Mouse (Mus musculus) heart, adult 2 months (tissue): ENCODE results near the gene Urm1. TPM values are rescaled to one million over a fixed set of nuclear protein-coding genes. Genes with fewer than 3 reads are reported as not detected.

Experiments used
- DNase-seq, 2 experiments: peaks; one replicate each; pipeline ENCODE4 v3.0.0; 2021
- H3K27ac ChIP-seq: fragments of 200-600 bp; 2 replicates; pipeline ENCODE4 v1.8.1; 2022
- H3K27me3 ChIP-seq: fragments of 200-500 bp; 2 replicates; pipeline ENCODE4 v1.6.1; 2012; ENCODE audit warnings: mild to moderate bottlenecking, low read length, inconsistent platforms, mixed read lengths; ENCODE audit not compliant: control insufficient read depth, insufficient read depth
- H3K36me3 ChIP-seq: fragments of 200-500 bp; 2 replicates; pipeline ENCODE4 v1.6.1; 2012; ENCODE audit warnings: low read length, inconsistent platforms; ENCODE audit not compliant: control insufficient read depth, insufficient read depth
- H3K4me1 ChIP-seq: fragments of 200-500 bp; 2 replicates; pipeline ENCODE4 v1.6.1; 2011; ENCODE audit warnings: low read length; ENCODE audit not compliant: control insufficient read depth, insufficient read depth
- H3K4me3 ChIP-seq: fragments of 200-600 bp; 2 replicates; pipeline ENCODE4 v1.8.1; 2022
- H3K79me2 ChIP-seq: fragments of 200-500 bp; replicated peaks from 2 replicates; pipeline ENCODE4 v1.6.1; 2012; ENCODE audit warnings: mild to moderate bottlenecking, inconsistent platforms, low read length, moderate library complexity, mixed read lengths; ENCODE audit not compliant: control insufficient read depth, insufficient read depth
- H3K9ac ChIP-seq: fragments of 200-500 bp; 2 replicates; pipeline ENCODE4 v1.6.1; 2012; ENCODE audit warnings: low read depth, mild to moderate bottlenecking, control low read depth, inconsistent platforms, low read length, mixed read lengths
- CTCF ChIP-seq: fragments of 200-600 bp; IDR thresholded peaks from 2 replicates; pipeline ENCODE4 v1.8.1; 2022; ENCODE audit warnings: antibody characterized with exemption, mild to moderate bottlenecking, moderate library complexity
- EP300 ChIP-seq: fragments of 200-500 bp; IDR thresholded peaks from 2 replicates; pipeline ENCODE4 v1.6.1; 2011; ENCODE audit warnings: low read depth, low read length, control low read depth; ENCODE audit not compliant: insufficient read depth
- POLR2A ChIP-seq: fragments of 200-500 bp; IDR thresholded peaks from 2 replicates; pipeline ENCODE4 v1.6.1; 2011; ENCODE audit warnings: mild to moderate bottlenecking, low read depth, low read length, control low read depth; ENCODE audit not compliant: insufficient read depth
- WGBS: fragments of 180-500 bp; shearing (Covaris S2); methylation state at CpG from one replicate; pipeline ENCODE4 v1.1.7; 2018; 5-methylcytosine and 5-hydroxymethylcytosine counted together
- intact Hi-C: fragments of 180-260 bp; cut with DNase I; formaldehyde crosslinking; loops from one replicate; pipeline ENCODE4 v1.15.1; 2025
- polyA plus RNA-seq: library from polyadenylated mRNA; depleted of rRNA; stranded (reverse); fragments of >200 nt; gene quantifications from 2 replicates; pipeline ENCODE4 v1.2.3, GENCODE M21; 2012
- total RNA-seq, 2 experiments: library from RNA; stranded (reverse); gene quantifications; 2 replicates each; pipeline ENCODE4 v1.2.3; 2021

Urm1 gene
- total and polyA plus RNA-seq, 3 experiments = 30.5 to 34.4 (median 31.7) TPM

GRCm38 (mm10) chr2:29843231-29844105, 23.6 kb downstream of the Urm1 start:
- no peaks in the 10 kb centered on the region for H3K27me3 ChIP-seq
- 84% methylated on average over 9 of the region's 9 CpGs for WGBS
- DNase-seq = no peak

GRCm38 (mm10) chr2:29844115-29844514, 24.2 kb downstream of the Urm1 start:
- 93% methylated on average over 2 of the region's 2 CpGs for WGBS
- no peak for DNase-seq
- H3K27me3 ChIP-seq = no peaks in the 10 kb centered on the region

More at GRCm38 (mm10) chr2:29843231-29844105, 23.6 kb downstream of the Urm1 start:
- no peaks in the 10 kb centered on the region for H3K79me2 ChIP-seq
- TF ChIP-seq CTCF = no peak
- no peak for TF ChIP-seq EP300
- TF ChIP-seq POLR2A = no peak
- intact Hi-C loops = no loop called here
- no peaks in the 10 kb centered on the region for H3K36me3 ChIP-seq
- H3K4me1 ChIP-seq = no peaks in the 10 kb centered on the region; the same call in 1 of the 2 replicates
- H3K9ac ChIP-seq = no peak overlapping the region
- no peak overlapping the region for H3K27ac ChIP-seq
- no peak overlapping the region for H3K4me3 ChIP-seq

GRCm38 (mm10) chr2:29844661-29845060, 24.8 kb downstream of the Urm1 start:
- Histone ChIP-seq H3K27ac (no peak overlapping the region), H3K36me3 (no peaks in the 10 kb centered on the region), H3K9ac (no peak overlapping the region), H3K79me2 (no peaks in the 10 kb centered on the region), H3K27me3 (no peaks in the 10 kb centered on the region), H3K4me3 (no peak overlapping the region), H3K4me1 (no peaks in the 10 kb centered on the region; the same call in 1 of the 2 replicates)
- no peak for DNase-seq
- 73% methylated on average over 3 of the region's 3 CpGs for WGBS
- TF ChIP-seq CTCF (no peak), EP300 (no peak), POLR2A (no peak)
- intact Hi-C loops = no loop called here

More at GRCm38 (mm10) chr2:29844115-29844514, 24.2 kb downstream of the Urm1 start:
- H3K4me1 ChIP-seq = no peaks in the 10 kb centered on the region; the same call in 1 of the 2 replicates
- TF ChIP-seq EP300 (no peak), CTCF (no peak), POLR2A (no peak)
- H3K9ac ChIP-seq = no peak overlapping the region
- no peaks in the 10 kb centered on the region for H3K36me3 ChIP-seq
- intact Hi-C loops = no loop called here
- no peak overlapping the region for H3K4me3 ChIP-seq
- H3K27ac ChIP-seq = no peak overlapping the region
- no peaks in the 10 kb centered on the region for H3K79me2 ChIP-seq

- H3K79me2 ChIP-seq = no peaks in the 10 kb centered on the region
- TF ChIP-seq EP300 (no peak), CTCF (no peak), POLR2A (no peak)
- no peaks in the 10 kb centered on the region for H3K27me3 ChIP-seq
- H3K36me3 ChIP-seq = no peaks in the 10 kb centered on the region
- 71% methylated on average over 25 of the region's 25 CpGs for WGBS
- no peak overlapping the region for H3K27ac ChIP-seq
- intact Hi-C loops = no loop called here
- H3K9ac ChIP-seq = no peak overlapping the region
- DNase-seq = no peak
- H3K4me3 ChIP-seq = no peak overlapping the region
- H3K4me1 ChIP-seq = no peaks in the 10 kb centered on the region
Observed at GRCm38 (mm10) chr2:29845636-29846035, 25.8 kb downstream of the Urm1 start.

GRCm38 (mm10) chr2:29846061-29846853, 26.4 kb downstream of the Urm1 start:
- WGBS = 46% methylated on average over 47 of the region's 47 CpGs
- TF ChIP-seq CTCF (no peak), EP300 (no peak), POLR2A (no peak)
- no peaks in the 10 kb centered on the region for H3K27me3 ChIP-seq

More at GRCm38 (mm10) chr2:29846061-29846853, 26.4 kb downstream of the Urm1 start:
- no peak overlapping the region for H3K27ac ChIP-seq
- no peaks in the 10 kb centered on the region for H3K4me1 ChIP-seq
- intact Hi-C loops = no loop called here
- H3K36me3 ChIP-seq = no peaks in the 10 kb centered on the region
- H3K79me2 ChIP-seq = no peaks in the 10 kb centered on the region
- no peak overlapping the region for H3K4me3 ChIP-seq
- no peak for DNase-seq
- H3K9ac ChIP-seq = no peak overlapping the region
